In genomic region chr12:85475232-85475919, GRCm38 (mm10) we compare ENCODE assay signal across 8 mouse cellular contexts. TPM values are rescaled to one million over a fixed set of nuclear protein-coding genes. Genes with fewer than 3 reads are reported as not detected.
DNase-seq lines count a peak whose midpoint lies in the region; ATAC-seq lines count a peak whose summit lies in the region.

No protein-coding gene starts in this region.

- no peaks in the 10 kb centered on the region for H3K9me3 ChIP-seq in heart, embryonic 16.5 days (replicated peaks; ENCODE audit: control insufficient read depth, low read length)
- no peaks in the 10 kb centered on the region for H3K9me3 ChIP-seq in hindbrain, embryonic 13.5 days
- no peaks in the 10 kb centered on the region for H3K9me3 ChIP-seq in midbrain, embryonic 14.5 days (ENCODE audit: control insufficient read depth, low read length)

- no peak for DNase-seq in heart, adult 11 months
- DNase-seq in ZHBTc4 (ENCODE audit: low read depth, low spot score): peak; percentile 42
- DNase-seq in midbrain, embryonic 14.5 days: peak; percentile 27
- no peak for DNase-seq in urinary bladder, postnatal 10 days (ENCODE audit: low spot score)
- no peak for DNase-seq in spleen, adult 18-20 months

- peak overlapping the region; percentile 82 for H3K4me2 ChIP-seq in heart, embryonic 16.5 days (ENCODE audit: low read depth, low read length)
- H3K4me2 ChIP-seq in hindbrain, embryonic 13.5 days: peak overlapping the region; percentile 97
- H3K4me2 ChIP-seq in midbrain, embryonic 14.5 days (ENCODE audit: low read length): peak overlapping the region; percentile 98

- 33% methylated on average over 15 of the region's 16 CpGs for WGBS in heart, embryonic 16.5 days
- 7% methylated on average over 14 of the region's 16 CpGs for WGBS in hindbrain, embryonic 13.5 days
- 4% methylated on average over 15 of the region's 16 CpGs for WGBS in midbrain, embryonic 14.5 days

- peaks cover 5% of the 10 kb centered on the region; the same call in 1 of the 2 replicates for H3K27me3 ChIP-seq in heart, embryonic 16.5 days (ENCODE audit: control insufficient read depth, insufficient read depth, low read length)
- H3K27me3 ChIP-seq in hindbrain, embryonic 13.5 days: peaks cover 35% of the 10 kb centered on the region
- peaks cover 17% of the 10 kb centered on the region for H3K27me3 ChIP-seq in midbrain, embryonic 14.5 days (ENCODE audit: control insufficient read depth, insufficient read depth, low read length)

- H3K9ac ChIP-seq in heart, embryonic 16.5 days (ENCODE audit: low read length): peak overlapping the region; percentile 76
- H3K9ac ChIP-seq in hindbrain, embryonic 13.5 days: peak overlapping the region; percentile 78; the same call in 1 of the 2 replicates
- no peak overlapping the region for H3K9ac ChIP-seq in midbrain, embryonic 14.5 days (replicated peaks; ENCODE audit: low read length)

- H3K4me1 ChIP-seq in heart, embryonic 16.5 days (ENCODE audit: control insufficient read depth, insufficient read depth, low read length): peaks cover 30% of the 10 kb centered on the region
- peaks cover 44% of the 10 kb centered on the region for H3K4me1 ChIP-seq in hindbrain, embryonic 13.5 days (replicated peaks)
- H3K4me1 ChIP-seq in midbrain, embryonic 14.5 days (ENCODE audit: control insufficient read depth, insufficient read depth, low read length): peaks cover 29% of the 10 kb centered on the region

- no peak overlapping the region for H3K27ac ChIP-seq in heart, embryonic 16.5 days (ENCODE audit: low read length)
- H3K27ac ChIP-seq in hindbrain, embryonic 13.5 days: no peak overlapping the region
- H3K27ac ChIP-seq in midbrain, embryonic 14.5 days (replicated peaks; ENCODE audit: low read depth, low read length): no peak overlapping the region

- H3K36me3 ChIP-seq in heart, embryonic 16.5 days (ENCODE audit: control insufficient read depth, insufficient read depth): no peaks in the 10 kb centered on the region
- H3K36me3 ChIP-seq in hindbrain, embryonic 13.5 days: no peaks in the 10 kb centered on the region
- no peaks in the 10 kb centered on the region for H3K36me3 ChIP-seq in midbrain, embryonic 14.5 days (ENCODE audit: control insufficient read depth, insufficient read depth, low read length)

- H3K4me3 ChIP-seq in heart, embryonic 16.5 days (ENCODE audit: low read length): peak overlapping the region; percentile 67
- H3K4me3 ChIP-seq in hindbrain, embryonic 13.5 days: peak overlapping the region; percentile 53
- peak overlapping the region; percentile 46 for H3K4me3 ChIP-seq in midbrain, embryonic 14.5 days (replicated peaks; ENCODE audit: low read depth, low read length)

- no peak for ATAC-seq in heart, embryonic 16.5 days (replicated peaks; ENCODE audit: extremely low read depth, insufficient read depth, low FRiP score)
- no peak for ATAC-seq in hindbrain, embryonic 13.5 days (ENCODE audit: low FRiP score)
- no peak for ATAC-seq in midbrain, embryonic 14.5 days (ENCODE audit: low FRiP score, low TSS enrichment)
- ATAC-seq in megakaryocyte-erythroid progenitor cell, adult 5-6 weeks (replicated peaks; ENCODE audit: low FRiP score, low TSS enrichment, poor library complexity, severe bottlenecking): no peak

RNA-seq across cellular contexts. Expression of gene Fos, which starts 1.7 kb away (rescaled TPM):
- 5.0 and 6.6 TPM in 2 replicates for polyA plus RNA-seq in heart, embryonic 16.5 days (2015; fragmentation: Nextera tagmentation; extraction: Ambion mirVana)
- 1.9 and 2.5 TPM in 2 replicates for polyA plus RNA-seq in hindbrain, embryonic 13.5 days (2015; fragmentation: Nextera tagmentation; extraction: Ambion mirVana)
- 1.1 and 1.2 TPM in 2 replicates for polyA plus RNA-seq in midbrain, embryonic 14.5 days (2014; fragmentation: Nextera tagmentation; extraction: Ambion mirVana)
- total RNA-seq in megakaryocyte-erythroid progenitor cell, adult 5-6 weeks (2014; fragmentation: Nextera tagmentation): 2.8 and 16.5 TPM in 2 replicates
- 257 and 293 TPM in 2 replicates for total RNA-seq in megakaryocyte-erythroid progenitor cell, adult 5-6 weeks (2017)

Comparison
In these comparisons a context has a peak if more than half of its experiments do, and no peak if none do; other contexts are left out.
1. DNase-seq: peak in ZHBTc4 (single experiment) and midbrain, embryonic 14.5 days (single experiment); none in heart, adult 11 months (single experiment), urinary bladder, postnatal 10 days (single experiment) and spleen, adult 18-20 months (0 of 2).
2. Peak in every context shown above with its lines, with median percentiles within 50 percentile points of each other: H3K4me2 ChIP-seq and H3K4me3 ChIP-seq.